Mouse (Mus musculus) lung, postnatal 4 days (tissue): ENCODE measurements around the gene Fhod1.

Source experiments
- DNase-seq, 2 experiments: peaks; one replicate each; pipeline ENCODE4 v3.0.0; 2021

Gene Fhod1

DNA sequence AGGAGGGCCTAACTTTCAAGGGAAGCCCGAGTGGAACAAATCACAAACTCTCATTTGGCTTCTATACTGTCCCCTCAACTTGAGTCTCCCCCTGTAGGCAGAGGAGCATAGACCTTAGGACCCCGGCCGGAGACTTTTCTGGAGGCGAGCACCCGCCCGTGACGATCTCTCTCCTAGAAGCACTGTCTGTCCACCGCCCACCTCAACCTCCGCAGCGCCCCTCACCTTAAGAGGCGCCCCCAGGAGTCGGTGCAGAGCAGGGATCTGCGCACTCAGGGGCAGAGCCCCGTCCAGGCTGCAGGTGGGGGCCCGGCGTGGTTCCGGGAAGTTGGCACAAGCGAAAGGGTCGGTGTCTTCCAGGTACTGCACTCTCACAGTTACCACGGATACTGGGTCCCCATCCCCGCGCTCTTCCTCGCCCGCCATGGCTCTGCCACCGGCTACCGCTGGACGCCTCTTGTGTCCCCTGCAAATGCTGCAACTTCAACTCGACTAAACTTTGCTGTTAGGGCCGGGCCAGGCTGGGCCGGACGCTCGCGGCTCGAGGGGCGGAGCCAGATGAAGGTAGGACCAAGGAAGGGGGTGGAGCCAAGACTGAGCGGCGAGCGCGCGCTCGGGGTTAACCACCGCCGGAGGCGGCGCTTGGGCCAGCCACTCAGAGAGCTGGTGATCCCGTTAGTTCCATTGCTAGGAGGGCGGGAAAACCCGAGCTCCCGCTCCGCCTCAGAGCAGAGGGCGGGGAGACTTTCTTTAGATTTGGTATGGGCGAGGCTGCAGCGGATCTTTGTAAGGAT, at the start of gene Fhod1:
Gene Fhod1, minus strand, starts transcription at position 526 of the 794 bp plus-strand sequence.
- DNase-seq, result peak; percentile 98

GRCm38 (mm10) chr8:105393915-105394314, 46.2 kb upstream of the Fhod1 start:
- DNase-seq, result peak in 1 of 2 experiments; percentile 26

- DNase-seq, result peak in 1 of 2 experiments; percentile 33
These were observed 45.5 kb upstream of the Fhod1 start for GRCm38 (mm10) chr8:105393089-105393787.

DNA sequence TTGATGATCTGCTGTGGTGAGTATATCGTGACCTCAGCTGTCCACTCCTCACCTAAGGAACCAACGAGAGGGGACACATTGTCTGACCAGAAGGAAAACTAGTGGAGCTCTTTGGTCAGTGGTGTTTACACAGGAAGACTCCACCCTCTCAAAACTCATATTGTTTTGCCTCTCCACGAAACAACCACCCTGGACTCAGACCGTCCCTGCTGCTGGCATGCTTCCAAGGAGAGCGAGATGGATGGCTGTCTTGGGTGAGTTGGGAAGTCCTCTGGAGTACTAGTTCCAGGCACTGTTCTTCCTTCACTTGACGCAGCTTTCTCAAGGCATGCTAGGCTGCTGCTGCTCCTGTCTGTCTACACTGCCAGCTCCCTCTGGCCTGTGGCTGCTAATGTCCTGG, 41.3 kb upstream of the Fhod1 start:
- peak; percentile 71 to 79 for DNase-seq

- DNase-seq, result peak; percentile 38 to 52
These were observed 39.4 kb upstream of the Fhod1 start for GRCm38 (mm10) chr8:105387151-105387550.

- DNase-seq, result no peak
These were observed 36.3 kb upstream of the Fhod1 start for GRCm38 (mm10) chr8:105384070-105384469.

- DNase-seq, result no peak
These were observed 32.6 kb upstream of the Fhod1 start for GRCm38 (mm10) chr8:105380308-105380707.

- peak; percentile 85 to 86 for DNase-seq
These were observed 30.9 kb upstream of the Fhod1 start for GRCm38 (mm10) chr8:105378673-105379072.

DNA sequence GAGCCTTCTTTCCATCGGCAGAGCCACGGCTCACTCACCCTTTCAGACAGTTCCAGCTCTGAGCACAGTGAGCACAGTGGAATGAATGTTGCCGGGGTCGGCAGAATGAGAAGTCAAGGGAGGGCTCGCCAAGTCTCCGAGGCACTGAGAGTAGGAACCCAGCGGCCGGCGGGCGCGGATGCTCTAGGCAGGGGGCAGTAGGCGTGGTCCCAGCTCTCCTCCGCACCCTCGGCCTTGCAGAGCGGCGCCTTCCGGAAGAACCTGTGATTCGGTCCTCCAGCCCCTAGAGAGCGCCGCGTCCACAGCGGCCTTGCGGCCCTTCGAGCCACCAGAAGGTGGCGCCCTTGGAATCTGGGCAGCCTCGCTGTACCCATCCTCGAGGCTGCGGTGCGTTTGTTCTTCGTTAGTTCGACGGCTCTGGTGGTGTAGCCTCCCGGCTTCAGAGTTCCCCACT, 26.8 kb upstream of the Fhod1 start:
- DNase-seq, result peak; percentile 67 to 70

GRCm38 (mm10) chr8:105373032-105373431, 25.3 kb upstream of the Fhod1 start, which contains the start of gene Plekhg4:
TSS of gene Plekhg4 (plus strand) at chr8:105373274.
- no peak for DNase-seq

- DNase-seq, result no peak
These were observed 24.7 kb upstream of the Fhod1 start for GRCm38 (mm10) chr8:105372473-105372872.

GRCm38 (mm10) chr8:105367107-105367506, 19.4 kb upstream of the Fhod1 start:
- no peak for DNase-seq

DNA sequence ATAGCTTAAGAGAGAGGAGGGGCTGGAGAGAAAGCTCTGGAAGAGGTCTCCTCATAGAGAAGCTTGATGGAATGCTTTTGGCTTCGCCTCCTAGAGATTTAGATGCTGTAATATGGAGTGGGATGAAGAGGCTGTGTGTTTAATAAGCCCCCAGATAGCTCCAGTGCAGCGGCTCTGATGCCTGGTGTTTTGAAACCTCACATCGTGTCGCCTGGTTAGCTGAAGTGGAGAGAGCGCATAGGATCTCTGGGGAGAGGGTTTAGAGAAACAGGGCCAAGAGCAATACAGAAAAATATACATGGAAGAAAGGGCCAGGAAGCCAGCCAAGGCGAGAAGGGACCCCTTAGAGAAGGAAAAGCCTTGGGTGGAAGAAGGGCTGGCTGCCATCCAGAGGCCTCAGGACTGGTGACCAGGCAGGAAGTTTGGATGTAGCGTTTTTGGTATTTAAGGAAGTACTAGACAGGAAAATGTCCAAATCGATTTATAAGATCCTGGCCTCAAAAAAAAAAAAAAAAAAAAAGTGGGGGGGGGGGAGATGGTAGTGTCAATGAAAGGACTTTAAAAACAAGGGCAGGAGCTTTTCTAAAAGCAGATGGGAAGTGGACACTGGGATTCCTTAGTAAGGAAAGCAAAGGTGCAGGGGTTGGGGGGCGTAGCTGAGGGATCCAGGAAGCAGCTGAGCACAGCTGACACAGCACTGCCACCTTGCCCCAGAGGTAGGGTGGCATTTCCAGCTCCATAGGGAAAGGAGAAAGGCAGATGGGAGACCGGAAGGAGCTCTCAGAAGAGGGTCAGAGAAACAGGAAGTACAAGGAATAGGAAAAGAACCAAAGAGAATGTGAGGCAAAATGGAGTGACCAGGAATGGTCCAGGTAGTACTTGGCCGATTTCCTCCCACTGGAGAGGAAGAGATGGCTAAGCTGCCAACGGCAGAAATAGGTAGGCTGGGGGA, 14.3 kb upstream of the Fhod1 start:
- peak; percentile 53 to 75 for DNase-seq

DNA sequence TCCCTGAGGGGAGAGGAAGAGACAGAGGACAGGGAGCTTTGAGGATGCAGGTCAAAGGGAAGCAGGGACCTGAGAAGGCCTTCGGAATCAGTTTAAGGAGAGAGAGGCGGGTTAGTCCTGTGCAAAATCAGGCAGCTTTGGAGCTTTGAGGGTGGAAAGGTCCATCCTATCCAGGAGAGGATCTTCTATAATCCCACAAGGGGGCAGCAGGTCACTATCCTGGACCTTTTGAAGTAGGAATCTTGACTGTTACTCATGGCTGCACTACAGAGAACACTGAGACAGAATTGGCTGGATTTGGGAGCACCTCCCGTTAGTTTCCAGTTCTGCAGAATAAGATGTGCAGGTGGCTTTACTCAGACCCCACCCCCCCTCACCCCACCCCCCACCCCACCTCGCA, 11.9 kb upstream of the Fhod1 start:
- no peak for DNase-seq

GRCm38 (mm10) chr8:105359208-105359607, 11.5 kb upstream of the Fhod1 start:
- DNase-seq, result no peak

- no peak for DNase-seq
These were observed 8.9 kb upstream of the Fhod1 start for GRCm38 (mm10) chr8:105356681-105357080.

- no peak for DNase-seq
These were observed 7.6 kb upstream of the Fhod1 start for GRCm38 (mm10) chr8:105355179-105356024.

DNA sequence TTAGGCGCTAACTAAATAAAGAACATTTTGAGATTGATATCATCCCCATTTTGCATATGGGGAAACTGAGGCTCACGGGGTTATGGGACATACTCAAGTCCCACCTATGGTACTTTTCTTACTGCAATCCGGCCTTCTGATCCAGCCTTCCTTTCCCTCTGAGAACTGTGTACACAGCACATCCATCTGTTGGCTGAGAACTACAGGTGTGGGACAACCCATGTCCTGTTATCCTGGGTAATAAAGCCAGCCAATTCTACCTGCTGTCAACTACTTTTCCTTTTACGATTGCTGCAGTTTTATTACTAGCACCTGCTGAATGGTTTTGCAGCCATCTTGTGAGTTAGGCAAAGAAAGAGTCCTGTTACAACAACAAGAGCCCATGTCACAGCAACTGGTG, 6.8 kb upstream of the Fhod1 start:
- no peak for DNase-seq

GRCm38 (mm10) chr8:105353583-105354135, 5.9 kb upstream of the Fhod1 start:
- no peak for DNase-seq

GRCm38 (mm10) chr8:105350186-105350585, 2.4 kb upstream of the Fhod1 start:
- no peak for DNase-seq

- peak; percentile 42 to 65 for DNase-seq
These were observed 1.5 kb upstream of the Fhod1 start for GRCm38 (mm10) chr8:105349096-105349771.
